Mouse (Mus musculus) embryo, embryonic 11 days (tissue): ENCODE data around the gene Snx8.

Source experiments
- DNase-seq: peaks from one replicate; pipeline ENCODE4 v3.0.0-alpha.2; 2015

Snx8 gene

GRCm38 (mm10) chr5:140339836-140340235, 49.2 kb downstream of the Snx8 start:
- no peak for DNase-seq

GRCm38 (mm10) chr5:140338779-140339178, 50.3 kb downstream of the Snx8 start:
- no peak for DNase-seq

GRCm38 (mm10) chr5:140336680-140337079, 52.4 kb downstream of the Snx8 start:
- peak; percentile 44 for DNase-seq

- DNase-seq, result peak; percentile 47
These were observed 55.4 kb downstream of the Snx8 start for GRCm38 (mm10) chr5:140333631-140334030.

GRCm38 (mm10) chr5:140332519-140332918, 56.5 kb downstream of the Snx8 start:
- DNase-seq, result no peak

GRCm38 (mm10) chr5:140331615-140332512, 57.2 kb downstream of the Snx8 start, which contains the start of gene Mrm2:
TSS of gene Mrm2 (minus strand) at chr5:140331898.
- DNase-seq, result peak; percentile 94

- no peak for DNase-seq
These were observed 65.0 kb downstream of the Snx8 start for GRCm38 (mm10) chr5:140324058-140324457.

- DNase-seq, result peak; percentile 42
These were observed 67.1 kb downstream of the Snx8 start for GRCm38 (mm10) chr5:140321756-140322575.

- peak; percentile 96 for DNase-seq
These were observed 67.9 kb downstream of the Snx8 start, which contains the start of the genes Mad1l1 and Nudt1 for GRCm38 (mm10) chr5:140321042-140321755. TSS of gene Mad1l1 (minus strand) at chr5:140321552. TSS of gene Nudt1 (plus strand) at chr5:140321656.

- DNase-seq, result no peak
These were observed 72.3 kb downstream of the Snx8 start for GRCm38 (mm10) chr5:140316716-140317115.

GRCm38 (mm10) chr5:140307602-140308001, 81.5 kb downstream of the Snx8 start:
- DNase-seq, result no peak

GRCm38 (mm10) chr5:140306016-140306415, 83.0 kb downstream of the Snx8 start:
- no peak for DNase-seq

- no peak for DNase-seq
These were observed 90.8 kb downstream of the Snx8 start for GRCm38 (mm10) chr5:140298291-140298690.

- DNase-seq, result peak; percentile 68
These were observed 96.9 kb downstream of the Snx8 start for GRCm38 (mm10) chr5:140292152-140292551.
